Mouse (Mus musculus) mature B cell (primary cell): ENCODE data around the gene Ntrk2.
"Not testable (repeated sequence)": the region's sequence is repeated elsewhere in the genome, so short reads cannot be mapped to it uniquely, and the experiment has no call there.

Experiments
- in situ Hi-C: fragments of 300-500 bp; cut with MboI; formaldehyde crosslinking; loops from 2 replicates; pipeline ENCODE4 v1.14.3; 2019

The Ntrk2 gene

DNA sequence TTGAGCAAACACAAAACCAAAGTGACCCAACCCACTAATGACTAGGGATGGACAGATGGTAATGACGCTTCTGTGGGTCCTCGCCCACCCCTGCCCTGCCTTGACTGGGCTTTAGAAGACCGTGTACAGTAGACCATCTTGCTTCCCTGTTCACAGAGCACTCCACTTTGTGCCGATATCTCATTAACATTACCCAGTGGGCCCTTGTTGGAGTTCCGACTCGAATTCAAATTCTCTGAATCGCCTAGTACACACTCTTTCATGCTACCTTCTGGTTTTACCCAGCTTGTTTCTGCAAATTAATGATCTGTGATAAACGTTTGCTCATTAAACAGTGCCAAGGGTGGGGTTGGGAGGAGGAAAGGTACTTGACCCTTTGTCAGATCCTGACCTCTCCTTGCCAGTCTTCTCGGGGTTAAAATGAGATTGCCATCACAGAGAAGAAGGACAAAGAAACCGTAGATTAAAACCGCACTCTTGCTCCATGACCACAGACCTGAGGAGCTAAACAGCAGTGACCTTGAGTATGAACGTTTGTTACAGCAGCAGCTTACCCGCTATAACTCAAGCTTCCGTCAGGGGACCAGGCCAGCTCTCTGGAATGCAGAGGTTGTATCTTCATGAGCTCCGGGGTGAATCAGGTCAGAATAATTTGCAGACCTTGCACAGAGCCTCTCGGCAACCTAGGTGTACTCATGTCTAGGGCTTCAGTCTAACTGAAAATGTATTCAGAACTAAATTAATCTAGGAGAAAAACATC is 234.0 kb downstream of the Ntrk2 start:
- in situ Hi-C loops: no loop called here

DNA sequence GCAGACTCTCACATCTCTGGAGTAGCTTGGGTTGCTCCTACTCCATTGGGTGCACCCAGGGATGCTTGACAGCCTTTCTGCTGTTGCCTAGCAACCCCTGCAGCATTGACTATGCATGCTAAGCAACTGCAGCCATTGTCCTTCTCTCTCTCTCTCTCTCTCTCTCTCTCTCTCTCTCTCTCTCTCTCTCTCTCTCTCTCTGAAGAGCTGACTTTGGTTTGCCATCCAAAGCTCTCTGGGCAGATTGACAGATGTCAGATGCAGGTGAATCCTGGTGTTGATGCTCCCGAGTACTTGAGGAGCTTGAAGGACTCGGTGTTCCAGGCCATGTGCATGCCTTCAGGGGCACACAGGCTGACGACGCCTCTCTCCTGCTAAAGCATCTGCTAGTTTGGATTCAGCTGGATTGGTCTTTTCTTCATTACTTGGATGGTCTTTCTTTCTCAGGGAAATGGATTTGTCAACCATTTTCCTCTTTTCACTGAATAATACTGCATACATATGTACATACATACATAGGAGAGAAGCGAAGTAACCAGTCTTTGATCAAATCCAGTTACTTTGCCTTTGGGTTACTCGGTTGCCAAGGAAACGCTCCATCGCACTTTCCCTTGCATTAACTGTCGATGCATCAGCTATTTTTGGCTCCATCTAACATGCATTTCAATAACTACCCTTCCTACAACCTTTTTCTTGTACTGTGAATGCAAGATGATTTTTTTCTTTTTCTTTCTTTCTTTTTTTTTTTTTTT is 234.8 kb downstream of the Ntrk2 start:
- in situ Hi-C loops: no loop called here

GRCm38 (mm10) chr13:59052188-59052587 is 245.8 kb downstream of the Ntrk2 start:
- in situ Hi-C loops: no loop called here

- in situ Hi-C loops: not testable (repeated sequence)
Observed at GRCm38 (mm10) chr13:59054331-59054730, 248.0 kb downstream of the Ntrk2 start.

DNA sequence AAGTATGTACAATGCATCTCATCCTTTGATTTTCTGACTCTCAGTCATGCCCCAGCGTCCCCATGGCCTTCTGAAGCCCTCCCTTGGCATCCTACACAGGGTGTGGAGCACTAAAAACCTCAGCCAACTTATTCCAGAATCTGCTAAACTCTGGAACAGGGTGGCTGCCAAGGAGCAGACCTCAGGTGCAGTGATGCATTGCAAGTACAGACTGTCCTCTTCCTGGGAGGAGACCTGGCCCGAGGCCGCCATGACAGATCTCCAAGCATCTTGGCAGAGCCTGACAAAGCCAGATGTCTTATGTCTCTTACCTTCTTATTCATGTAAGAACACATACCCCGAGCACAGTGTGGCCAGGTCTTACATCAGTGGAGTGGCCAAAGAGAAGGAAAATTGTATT is 250.5 kb downstream of the Ntrk2 start:
- in situ Hi-C loops: no loop called here

GRCm38 (mm10) chr13:59057886-59058285 is 251.5 kb downstream of the Ntrk2 start:
- in situ Hi-C loops: no loop called here

- in situ Hi-C loops: no loop called here
Observed at GRCm38 (mm10) chr13:59059118-59059517, 252.7 kb downstream of the Ntrk2 start.

DNA sequence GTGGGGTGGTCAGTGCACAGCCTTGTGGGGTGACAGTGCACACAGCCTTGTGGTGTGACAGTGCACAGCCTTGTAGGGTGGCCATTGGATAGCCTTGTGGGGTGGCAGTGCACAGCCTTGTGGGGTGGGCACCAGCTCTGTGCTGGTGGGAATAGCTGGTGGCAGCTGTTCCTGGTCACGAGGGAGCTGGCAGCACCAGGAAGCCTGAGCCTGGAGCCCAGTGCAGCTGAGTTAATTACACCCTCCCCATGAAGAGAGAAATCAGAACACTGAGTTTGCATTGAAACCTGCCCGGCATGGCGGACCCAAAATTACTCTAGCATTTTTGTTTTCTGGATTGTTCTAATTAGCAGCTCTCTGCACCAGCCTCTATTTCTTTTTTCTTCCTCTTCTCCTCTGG is 259.3 kb downstream of the Ntrk2 start:
- in situ Hi-C loops: no loop called here

GRCm38 (mm10) chr13:59073635-59074256 is 267.4 kb downstream of the Ntrk2 start:
- in situ Hi-C loops: no loop called here

- in situ Hi-C loops: no loop called here
Observed at GRCm38 (mm10) chr13:59076489-59076888, 270.1 kb downstream of the Ntrk2 start.

- in situ Hi-C loops: no loop called here
Observed at GRCm38 (mm10) chr13:59079761-59080461, 273.5 kb downstream of the Ntrk2 start.

- in situ Hi-C loops: no loop called here
Observed at GRCm38 (mm10) chr13:59080468-59080867, 274.1 kb downstream of the Ntrk2 start.

DNA sequence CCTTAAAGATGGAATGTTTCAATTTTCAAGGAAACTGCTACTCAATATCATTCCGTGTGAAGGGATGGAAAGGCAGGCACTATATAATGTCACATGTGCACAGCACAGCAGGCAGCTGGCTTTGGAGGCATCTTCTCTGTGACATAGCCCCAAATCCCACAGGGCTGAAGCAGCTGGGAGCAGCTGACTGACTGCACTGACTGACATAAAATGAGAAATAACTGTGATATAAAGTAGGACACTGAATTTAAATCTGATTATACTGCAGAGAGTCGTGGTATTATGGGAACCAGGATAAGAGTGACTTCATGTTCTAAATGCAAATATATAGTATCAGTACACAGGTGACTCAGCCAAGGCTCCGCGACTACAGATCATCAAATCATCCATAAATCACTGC is 282.6 kb downstream of the Ntrk2 start:
- in situ Hi-C loops: no loop called here

DNA sequence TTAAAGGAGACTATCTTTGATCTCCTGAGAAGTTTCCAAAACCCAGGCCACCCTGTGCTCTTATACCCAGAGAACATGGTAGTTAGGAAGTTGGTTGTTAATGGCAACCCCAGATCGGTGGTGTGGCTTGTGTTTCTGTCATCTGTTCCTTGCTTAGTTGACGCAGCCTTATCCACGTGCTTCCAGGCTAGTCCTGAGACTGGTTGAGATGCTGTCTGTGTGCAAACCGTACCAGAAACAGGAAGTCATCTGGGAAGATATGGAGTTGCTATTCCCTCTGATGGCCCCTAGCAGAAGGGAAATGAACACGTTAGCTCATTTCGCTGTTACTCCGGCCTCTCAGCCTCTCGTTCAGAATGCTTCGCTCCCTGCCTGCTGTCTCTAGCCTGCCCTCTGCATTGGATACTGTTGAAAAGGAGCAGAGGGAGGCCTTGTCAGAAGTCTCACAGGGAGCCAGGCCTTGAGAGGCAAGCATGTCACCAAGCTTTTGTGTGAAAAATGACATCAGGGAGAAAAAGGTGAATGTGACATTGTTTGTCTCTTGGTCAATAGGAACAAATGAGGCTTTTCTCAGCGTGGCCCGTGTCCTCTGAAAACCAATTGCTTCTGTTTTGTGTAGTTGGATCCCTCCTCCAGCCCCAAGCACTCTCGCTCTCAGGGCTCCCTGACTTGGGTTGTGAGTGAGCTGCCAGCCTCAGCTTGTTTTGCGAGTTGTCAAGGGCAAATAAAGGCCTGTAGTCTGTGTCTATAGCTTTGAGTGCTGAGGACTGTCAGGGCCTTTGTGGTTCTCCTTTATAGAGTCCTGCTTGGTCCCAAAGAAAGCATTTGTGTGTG is 285.0 kb downstream of the Ntrk2 start:
- in situ Hi-C loops: no loop called here

DNA sequence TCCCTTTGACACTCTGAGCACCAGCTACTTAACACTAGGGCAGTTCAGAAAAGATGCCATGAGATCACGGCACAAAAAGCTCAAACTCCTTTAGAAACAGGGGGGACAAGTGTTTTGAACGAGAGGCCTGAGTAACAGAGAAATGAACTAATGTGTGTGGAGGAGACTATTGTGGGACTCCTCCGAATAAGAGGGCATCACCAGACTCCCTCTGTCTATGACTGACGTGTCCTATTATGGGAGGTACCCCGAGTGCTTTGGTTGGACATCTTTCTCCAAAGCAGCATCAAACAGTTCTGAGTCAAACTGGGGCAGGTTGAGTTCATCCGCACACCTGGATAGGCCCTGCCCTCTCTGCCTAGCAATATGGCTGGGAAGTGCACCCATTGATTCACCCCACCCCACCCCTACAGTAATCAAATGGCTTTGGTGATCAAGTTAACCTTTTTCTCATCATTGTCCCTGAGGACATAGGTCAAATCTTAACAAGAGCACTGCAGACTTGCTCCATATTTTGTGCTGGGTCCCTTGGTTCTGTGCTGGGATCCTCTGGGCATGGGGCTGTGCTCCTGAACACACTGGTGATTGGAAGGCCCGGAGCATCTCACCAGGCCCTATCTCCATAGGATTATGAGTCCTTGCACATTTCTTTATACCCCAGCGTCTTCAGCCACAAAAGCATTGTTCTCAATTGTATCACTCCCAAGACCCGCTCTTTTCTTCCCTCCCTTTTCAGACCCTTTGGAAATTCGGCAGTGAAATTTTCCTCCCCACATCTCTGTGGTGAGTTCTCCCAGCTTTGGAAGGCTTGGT is 285.9 kb downstream of the Ntrk2 start:
- in situ Hi-C loops: no loop called here

DNA sequence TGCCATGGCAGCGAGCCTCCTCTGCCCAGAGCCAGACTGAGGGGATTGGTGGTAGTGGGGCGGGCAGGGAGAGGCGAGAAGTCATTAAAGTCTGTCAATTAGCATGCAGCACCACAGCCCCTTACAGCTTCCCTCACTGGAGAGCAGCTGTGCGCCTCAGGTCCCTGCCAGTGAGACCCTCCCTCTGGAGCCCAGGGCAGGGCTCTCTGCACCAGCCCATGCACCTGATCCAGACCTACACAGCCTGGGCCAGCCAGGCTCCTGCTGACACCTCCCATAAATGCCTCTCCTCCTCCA is 286.4 kb downstream of the Ntrk2 start:
- in situ Hi-C loops: no loop called here

- in situ Hi-C loops: no loop called here
Observed at GRCm38 (mm10) chr13:59094722-59095121, 288.4 kb downstream of the Ntrk2 start.

GRCm38 (mm10) chr13:59095811-59096391 is 289.5 kb downstream of the Ntrk2 start:
- in situ Hi-C loops: no loop called here

GRCm38 (mm10) chr13:59100086-59100485 is 293.7 kb downstream of the Ntrk2 start:
- in situ Hi-C loops: no loop called here

- in situ Hi-C loops: not testable (repeated sequence)
Observed at GRCm38 (mm10) chr13:59107791-59108190, 301.4 kb downstream of the Ntrk2 start.
